Mouse (Mus musculus): Measurements from ENCODE around the gene Mmp24.
A peak's percentile ranks its signal among the peaks of the same experiment; 100 is the strongest.

The Mmp24 gene

DNA sequence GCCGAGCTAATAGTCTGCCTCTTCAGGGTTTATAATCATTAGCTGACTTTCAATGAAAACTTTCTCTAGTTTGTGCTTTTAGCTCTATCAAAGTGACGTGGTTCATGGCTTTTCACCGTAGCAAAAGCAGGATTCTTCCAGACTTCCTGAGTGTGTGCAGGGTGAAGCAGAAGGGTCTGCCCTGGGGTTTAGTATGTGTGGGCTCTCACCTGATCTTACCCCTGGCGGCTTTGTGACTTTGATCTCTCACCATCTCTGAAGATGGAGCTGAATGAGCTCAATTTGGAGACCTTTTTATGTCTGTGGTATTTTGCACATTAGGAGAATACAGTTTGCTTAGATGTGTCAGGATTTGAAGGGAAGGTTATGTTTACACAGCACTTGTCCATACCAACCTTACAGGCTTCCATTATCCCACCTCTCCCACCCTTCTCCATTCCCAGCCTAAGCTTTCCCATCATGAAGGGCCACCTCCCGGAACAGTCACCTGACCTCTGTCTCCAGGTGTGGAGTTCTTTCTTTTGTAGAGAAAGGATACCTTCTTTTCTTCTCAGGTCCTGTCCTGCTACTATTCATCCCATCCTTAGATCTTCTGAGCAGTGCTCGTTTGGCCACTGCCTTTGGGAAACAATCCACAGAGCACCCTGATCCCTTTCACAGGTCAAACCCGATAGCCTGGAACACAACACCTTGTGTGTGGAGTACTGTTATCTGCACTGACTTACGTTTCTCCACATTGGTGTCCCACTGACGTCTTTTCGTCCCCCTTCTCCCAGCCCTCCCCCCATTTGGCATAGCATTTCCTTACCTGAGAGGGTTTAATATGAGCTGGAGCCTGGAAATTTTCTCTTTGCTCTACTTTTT is 1.9 kb downstream of the Mmp24 start:
- DNase-seq, result no peak

DNA sequence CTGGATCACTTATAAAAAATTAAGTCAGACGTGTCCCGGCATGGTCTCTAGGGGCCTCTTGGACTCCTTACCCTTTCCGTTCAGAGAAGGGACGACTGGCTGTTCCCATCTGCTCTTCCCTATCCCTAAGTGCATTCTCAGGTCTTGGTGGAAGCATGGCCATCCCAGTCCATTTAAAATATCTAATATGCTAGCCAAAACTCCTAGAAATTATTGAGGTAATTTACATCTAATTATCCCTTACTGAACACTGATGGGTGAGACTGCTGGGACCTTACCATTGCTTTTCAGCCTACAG is 2.5 kb downstream of the Mmp24 start:
- DNase-seq, result no peak

DNA sequence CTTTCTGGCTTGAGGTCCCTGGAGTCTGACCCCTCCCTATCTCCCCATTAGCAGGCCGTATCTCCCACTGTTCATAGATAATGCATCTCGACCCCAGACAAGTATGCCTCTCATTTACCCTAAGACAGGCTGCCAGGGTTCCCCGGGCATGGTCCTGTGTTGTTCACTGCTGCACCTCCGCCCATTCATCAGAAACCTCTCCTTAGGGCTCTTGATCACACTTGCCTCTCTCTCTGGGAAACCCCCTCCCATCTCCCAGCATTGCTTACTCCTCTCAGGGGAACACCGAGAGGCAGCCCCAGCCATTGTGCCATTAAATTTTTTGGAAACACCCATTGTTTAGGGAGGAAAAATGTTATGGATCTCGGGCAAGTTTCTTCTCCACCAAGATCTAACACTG is 2.9 kb downstream of the Mmp24 start:
- no peak for DNase-seq

DNA sequence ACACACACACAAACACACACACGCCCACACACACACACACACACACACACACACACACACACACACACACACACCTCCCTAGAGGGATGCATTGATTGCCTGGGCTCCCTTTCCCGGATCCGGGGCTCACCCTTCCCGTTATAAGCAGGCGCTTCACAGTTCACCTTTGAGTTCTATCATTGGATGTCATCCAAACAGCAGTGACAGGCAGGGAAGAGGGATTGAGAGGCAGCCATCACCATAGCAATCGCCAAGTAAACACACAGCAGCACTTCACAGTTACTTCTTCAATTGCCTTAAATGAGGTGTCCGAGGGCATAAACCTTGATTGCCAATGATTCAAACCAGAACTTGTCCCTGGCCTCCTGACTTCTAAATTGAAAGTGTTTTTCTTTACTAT is 3.9 kb downstream of the Mmp24 start:
- DNase-seq, result no peak

DNA sequence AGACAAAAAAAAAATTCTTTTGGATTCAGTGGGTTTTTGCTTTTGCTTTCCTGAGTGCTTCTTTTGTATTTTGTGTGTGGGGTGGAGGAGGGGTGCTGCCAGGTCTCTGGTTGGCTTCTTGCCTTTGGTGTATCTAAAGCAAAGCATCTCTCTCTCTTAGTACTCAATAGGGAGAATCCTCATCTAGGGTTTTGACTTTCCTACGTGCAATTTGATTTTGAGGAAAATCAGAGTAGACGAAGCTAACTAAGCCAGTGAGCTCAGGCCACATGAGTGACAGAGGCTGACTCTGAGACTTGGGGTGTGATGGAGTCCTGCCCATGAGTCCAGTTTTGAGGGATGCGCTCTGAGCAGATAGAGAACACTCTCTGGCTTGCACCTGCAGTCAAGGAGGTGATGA is 4.4 kb downstream of the Mmp24 start:
- DNase-seq, result no peak

DNA sequence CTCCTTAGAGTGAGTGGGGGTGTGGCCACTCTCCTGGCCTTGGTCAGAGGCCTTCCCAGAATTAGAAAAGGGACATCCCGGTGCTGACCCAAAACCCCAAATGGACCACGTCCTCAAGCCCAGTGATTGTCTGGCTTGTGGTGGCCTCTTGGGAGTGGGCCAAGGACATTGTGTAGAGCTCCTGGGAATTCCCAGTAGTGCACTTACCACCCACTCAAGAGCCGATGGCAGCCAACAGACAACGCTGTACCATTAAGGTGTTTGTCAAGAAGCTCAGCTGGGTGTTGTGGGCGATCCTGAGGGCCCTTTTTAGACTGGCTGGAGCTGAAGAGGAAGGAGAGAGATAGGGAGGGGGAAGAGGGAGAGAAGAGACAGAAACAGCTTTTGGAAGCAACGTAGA is 9.4 kb downstream of the Mmp24 start:
- no peak for DNase-seq

DNA sequence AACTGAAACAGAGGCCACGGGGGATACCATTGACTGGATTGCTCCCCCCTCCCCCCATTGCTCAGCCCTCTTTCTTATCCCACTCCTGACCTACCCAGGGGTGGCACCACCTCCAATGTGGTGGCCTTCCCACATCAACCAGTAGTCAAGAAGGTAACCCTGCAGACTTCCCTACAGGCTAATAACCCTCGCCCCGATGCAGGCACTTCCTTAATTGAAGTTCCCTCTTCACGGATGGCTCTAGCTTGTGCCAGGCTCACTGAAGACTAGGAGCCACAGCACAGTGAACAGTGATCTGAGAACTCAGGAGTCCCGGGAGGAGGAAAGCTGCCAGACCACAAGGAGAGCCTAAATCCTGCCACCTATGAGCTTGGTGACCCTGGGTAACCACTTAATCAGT is 11.8 kb downstream of the Mmp24 start:
- DNase-seq, result no peak

DNA sequence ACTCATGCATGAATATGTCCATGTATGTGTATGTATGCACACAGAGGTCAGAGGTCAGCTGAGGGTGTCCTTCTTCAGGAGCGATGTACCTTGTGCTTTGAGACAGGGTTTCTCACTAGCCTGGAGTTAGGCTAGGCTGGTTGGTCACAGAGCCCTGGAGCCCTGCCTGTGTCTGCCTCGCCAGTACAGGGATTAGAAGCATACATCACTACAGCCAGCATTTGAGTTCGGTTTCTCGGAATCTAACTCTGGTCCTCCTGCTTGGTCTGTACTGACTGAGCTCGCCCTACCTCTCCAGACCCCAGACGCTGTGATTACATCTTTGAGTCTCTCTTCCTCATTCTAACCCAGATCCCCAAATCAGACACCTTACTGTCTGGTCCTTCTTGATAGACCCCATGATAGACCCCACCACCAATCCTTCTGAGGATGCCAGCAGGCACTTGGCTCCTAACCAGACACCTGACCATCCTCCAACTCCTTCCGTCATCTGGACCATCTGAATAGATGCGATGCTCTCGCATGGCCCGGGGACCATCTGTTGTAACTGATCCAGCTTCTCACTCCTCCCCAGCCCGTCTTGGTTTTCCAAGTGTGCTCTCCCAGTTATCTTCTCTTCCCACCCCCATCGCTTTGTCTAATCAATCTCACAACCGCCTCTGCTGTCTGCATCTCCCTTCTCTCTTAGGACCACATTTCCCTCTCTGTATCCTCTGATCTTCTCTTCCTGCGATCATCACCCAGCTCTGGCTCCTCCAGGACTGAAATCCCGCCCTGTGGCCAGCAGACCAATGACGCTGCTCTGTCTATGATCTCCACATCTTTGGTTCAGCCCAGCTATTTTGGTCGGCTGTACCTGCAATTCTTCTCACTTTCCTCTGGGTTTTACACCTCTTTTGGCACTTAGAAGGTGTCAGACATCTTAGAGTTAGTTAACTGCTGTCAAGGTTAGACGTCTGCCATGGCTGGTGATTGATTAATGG is 13.1 kb downstream of the Mmp24 start:
- DNase-seq, result no peak

DNA sequence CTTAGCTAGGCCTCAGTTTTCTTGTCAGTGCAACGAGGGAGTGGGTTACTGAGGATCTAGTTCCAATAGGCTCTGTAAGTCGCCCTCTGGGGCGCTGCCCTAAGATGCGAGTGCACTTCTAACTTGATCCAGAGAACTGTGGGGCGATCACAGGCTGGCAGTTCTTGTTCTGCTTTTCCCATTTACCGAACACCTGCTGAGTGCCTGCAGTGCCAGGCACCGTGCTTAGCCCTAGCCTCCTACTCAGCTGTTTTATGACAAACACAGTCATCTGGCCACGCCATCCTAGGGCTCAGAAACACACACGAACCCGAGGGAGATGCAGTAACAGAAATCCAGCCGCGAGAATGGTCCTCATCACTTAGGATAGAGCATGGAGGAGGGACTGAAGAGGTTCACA is 17.8 kb downstream of the Mmp24 start:
- DNase-seq, result no peak

DNA sequence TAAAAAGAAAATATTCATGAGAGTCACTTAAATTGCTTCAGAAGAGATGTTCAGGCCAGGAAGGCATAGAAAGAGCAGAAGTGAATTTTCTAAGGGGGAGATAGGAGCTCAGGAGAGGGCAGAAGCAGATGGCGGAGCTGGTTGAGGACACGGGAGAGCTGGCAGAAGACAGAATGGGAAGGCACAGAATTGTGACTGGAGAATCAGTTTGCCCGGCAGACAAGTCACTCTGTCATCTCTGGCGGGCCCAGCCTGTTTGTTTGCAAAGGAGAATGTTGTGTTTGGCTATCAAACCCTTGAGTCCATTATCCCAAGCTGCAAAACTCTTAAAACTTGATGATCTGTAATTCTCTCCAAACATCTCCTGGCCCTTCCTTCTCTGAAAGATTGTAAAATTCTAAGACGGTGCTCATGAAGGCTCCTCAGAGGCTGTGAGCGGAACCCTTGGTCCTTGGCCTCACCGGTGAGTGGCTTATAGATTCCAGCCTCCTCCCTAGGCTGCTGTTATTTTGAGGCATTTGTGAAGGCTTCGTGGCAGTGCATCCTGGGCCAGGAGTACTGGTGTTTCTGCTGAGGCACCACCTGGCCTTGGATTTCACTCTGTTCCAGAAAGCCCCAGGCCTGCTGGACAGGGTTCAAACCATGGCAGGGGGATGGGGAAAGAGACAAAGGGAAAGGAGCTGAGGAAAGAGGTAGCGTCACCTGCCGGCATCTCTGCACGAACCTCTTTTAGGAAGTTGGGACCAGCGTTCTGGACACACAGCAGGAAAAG is 19.7 kb downstream of the Mmp24 start:
- no peak for DNase-seq

DNA sequence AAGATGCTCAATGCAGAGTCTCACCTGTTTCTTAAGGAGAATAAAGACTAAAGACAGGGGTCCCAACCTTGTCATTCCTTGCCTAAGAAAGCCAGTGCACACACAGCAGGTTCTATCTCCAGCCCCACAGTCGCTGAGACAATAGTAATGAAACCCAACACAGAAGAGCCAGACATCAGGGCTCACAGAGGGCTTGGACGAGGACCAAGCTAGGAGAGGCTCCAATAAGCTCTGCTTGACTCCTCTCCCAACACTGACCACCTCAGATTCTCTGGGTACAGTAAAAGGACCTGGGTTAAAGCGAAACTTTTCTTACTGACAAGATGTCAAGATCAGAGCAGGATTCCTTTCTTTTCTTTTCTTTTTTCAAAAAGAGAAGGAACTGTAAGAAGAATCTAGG is 23.5 kb downstream of the Mmp24 start:
- no peak for DNase-seq

DNA sequence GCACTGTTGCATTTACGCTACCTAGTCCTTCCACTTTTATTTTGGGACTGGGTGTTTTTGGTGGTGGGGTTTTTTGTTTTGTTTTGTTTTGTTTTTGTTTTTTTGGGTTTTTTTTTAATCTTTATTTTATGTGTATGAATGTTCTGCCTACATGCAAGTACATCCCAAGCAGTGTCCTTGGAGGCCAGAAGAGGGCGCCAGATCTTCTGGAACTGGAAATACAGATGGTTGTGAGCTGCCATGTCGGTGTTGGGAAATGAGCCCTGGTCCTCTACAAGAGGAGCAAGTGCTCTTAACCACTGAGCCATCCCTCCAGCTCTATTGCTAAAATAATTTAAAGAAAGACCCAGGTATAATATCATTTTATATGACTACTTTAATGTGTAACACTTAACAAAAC is 27.6 kb downstream of the Mmp24 start:
- no peak for DNase-seq

DNA sequence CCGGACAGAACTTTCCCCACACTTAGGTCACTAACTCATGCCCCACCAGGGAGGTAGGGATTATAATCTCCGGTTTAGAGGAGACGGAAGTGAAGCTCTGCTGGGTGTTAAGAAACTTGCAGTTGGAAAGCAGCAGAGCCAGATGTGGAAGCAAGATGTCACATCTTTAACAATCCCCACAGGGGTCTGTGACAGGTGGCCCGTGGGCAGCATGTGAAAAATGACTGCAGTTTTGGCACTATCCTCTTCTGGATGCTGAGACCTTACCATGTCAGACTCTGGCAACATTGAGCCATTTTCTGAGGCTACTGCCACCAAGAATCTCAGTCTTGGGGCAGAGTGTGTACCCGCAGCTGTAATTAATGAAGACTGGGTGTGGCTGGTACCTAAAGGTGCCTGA is 28.9 kb downstream of the Mmp24 start:
- DNase-seq, result no peak

DNA sequence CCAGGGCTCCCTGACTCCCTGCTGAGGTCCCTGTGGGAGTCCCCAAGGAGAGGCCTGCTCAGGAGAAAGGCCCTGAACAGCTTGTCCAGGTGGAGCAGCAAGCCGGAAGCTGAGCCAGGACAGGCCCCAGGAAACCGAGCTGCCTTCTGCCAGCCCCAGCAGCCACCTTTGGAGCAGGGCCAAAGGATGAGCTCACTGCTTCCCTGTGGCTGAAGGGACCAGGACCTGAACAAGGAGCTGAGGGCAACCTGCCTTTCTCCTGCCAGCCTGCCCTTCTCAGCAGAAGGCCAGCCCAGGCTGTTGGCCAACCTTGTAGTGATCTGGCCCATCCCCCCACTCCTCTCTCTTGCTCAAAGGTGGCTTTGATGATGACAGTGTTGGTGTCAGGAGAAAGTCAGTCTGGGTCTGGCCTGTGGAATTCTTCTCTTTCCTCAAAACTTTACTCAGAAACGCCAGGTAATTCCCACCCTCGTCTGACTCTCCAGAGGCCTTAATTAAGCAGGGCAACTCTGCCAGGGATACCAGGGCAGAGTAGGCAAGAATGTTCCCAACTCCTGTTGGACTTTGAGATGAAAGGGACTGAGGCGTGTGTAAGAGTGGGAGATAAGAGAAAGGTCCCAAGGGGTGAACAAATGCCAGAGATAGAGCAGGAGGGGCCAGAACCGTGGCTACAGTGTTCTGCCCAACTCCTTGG is 30.2 kb downstream of the Mmp24 start:
- DNase-seq, result peak; percentile 48 to 73

DNA sequence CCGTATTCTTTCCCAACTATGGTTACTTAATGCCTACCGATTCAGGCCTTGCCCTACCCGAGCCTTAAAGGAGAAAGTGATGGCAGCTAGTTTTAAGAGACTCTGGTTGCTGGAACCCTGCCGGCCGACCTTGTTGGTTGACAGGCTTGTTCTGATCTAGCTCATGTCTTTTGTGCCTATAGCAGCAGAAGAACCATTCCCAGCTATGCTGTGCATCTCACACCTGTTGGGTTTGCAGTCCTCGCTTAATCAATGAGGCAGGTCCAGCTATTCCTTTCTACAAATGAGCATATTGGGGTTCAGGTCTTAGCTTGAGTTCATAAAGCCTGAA is 30.7 kb downstream of the Mmp24 start:
- no peak for DNase-seq

DNA sequence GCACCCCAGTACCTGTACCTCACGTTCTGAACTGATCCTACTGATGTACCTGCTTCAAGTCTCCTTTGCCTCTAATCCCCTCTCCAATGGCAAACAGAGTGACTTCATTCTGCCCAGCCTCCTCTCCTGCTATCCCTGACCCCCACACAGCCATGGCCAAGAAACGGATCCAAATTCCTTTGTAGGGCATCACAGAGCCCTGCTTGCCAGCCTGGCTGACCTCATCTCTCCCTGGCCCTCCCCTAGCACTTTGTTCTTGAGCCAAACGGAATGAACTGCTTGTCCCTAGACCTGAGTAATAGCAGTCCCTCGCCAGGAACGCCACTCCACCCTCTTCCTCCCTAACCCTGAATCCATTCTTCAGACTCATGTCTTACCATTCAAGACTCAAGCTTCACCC is 31.4 kb downstream of the Mmp24 start:
- peak; percentile 67 to 82 for DNase-seq

DNA sequence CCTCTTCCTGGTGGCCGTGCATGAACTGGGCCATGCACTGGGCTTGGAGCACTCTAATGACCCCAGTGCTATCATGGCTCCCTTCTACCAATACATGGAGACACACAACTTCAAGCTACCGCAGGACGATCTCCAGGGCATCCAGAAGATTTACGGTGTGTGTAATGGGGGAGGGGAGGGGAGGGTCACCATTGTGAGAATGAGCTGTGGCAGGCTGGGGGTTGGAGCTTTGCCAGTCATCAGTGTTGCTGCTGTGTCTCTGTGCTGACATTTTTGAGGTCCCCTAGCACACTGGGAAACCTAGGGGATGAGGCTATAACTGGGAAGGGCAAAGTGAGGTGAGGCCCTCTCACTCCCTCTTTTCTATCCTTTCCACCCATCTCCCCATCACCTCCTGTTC is 32.3 kb downstream of the Mmp24 start:
- DNase-seq, result no peak

DNA sequence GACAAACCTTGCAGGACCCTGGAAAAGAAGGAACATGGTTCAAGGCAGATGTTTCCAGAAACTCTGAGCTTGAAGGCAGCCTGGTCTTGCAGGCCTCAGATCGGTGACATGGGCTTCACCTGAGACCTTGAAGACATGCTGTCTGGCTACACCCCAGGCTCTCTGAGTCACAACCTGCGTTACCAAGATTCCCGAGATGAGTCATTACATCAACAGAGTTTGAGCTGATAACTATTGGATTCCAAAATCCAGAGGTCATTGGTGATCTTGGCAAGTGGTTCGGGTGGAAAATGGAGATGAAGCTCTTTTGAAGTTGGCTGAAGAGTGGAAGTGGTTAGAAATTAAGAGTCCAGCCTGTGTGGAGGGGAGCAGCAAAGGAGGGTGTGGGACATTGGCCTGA is 34.5 kb downstream of the Mmp24 start:
- no peak for DNase-seq

DNA sequence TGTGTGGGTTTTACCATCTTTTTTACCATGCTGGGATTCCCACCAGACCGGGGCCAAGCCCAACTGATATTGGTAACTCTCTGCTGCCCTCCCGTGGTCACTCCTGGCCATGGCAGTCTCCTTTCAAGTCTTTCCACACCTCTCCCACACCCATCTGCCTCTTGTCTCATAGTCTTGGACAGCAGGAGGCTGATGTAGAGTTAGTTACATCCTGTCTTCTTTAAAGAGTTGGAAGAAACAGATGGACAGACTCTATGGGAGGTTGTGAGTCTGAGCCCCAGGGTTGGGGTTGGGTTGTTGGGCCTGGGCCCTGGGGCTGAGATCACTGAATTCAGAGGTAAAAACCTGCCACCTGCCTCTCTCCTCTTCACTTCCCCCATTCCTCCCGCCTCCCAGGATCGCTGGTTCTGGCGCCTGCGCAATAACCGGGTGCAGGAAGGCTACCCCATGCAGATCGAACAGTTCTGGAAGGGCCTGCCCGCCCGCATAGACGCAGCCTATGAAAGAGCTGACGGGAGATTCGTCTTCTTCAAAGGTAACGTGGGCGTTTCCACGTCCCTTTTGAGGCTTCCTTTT is 36.8 kb downstream of the Mmp24 start:
- peak; percentile 62 to 77 for DNase-seq

DNA sequence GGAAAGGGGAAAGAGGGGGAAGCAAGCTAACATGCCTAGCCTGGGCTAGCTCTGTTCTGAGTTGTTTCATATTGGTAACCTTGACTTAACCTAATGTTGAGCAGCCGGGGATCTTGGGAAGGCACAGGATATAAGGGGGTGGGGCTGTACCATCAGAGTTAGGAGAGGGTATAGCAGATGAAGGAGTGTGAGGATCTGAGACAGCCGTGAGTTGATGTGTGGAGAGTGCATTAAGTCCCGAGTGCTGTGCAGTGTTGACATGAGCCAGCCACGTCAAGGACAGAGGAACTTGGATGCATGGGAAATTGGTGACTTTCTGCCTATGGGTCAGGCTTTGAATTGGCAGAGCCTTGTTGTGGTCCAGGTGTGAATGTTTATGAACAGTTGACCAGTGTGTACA is 37.5 kb downstream of the Mmp24 start:
- DNase-seq, result no peak

DNA sequence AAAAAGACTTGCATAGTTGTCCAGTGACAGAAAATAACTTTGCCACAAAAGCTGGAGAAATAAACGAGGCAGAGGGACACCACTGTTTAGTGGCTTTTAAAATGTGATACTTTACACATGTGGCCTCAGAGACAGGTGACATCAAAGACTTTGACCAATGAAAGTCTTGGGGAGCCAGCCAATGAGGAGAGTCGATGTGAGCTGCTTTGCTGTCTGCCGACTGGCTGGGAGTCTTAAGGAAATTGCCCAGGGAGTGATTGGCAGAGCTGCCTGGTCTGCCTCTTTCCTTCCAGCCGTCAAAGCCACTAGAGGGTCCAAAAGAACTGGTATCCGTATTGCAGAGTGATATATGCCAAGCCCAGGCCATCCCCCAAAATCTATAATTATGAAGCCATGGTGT is 39.7 kb downstream of the Mmp24 start:
- DNase-seq, result no peak

DNA sequence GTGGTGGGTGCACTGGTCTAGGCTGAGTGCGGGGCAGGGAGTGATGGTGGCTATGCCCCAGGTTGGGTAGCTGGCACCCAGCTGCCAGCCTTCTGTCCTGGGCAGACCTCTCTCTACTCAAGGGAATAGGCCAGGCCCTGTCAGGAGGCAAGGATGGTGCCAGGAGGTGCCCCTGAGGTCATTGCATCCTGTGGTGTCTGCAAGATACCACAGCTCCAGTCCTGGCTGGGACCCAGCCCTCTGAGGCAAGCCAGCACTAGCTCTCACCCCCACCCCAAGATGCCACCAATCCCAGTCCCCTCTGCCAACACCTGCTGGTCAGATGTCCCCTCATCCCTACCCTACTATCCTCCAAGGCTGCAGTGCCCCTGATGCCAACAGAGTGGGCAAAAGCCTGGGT is 41.0 kb downstream of the Mmp24 start:
- DNase-seq, result no peak
